Mouse (Mus musculus) kidney, adult 2 months (tissue): ENCODE results near the gene Zdhhc11.

Source experiments
- CTCF ChIP-seq: fragments of 200-500 bp; conservative IDR thresholded peaks from 2 replicates; pipeline ENCODE4 v1.5.1; 2011; ENCODE audit warnings: low read depth, mild to moderate bottlenecking, control low read depth, low read length, moderate library complexity, mixed read lengths; ENCODE audit not compliant: insufficient read depth, insufficient read length
- POLR2A ChIP-seq: fragments of 200-500 bp; IDR thresholded peaks from one replicate; pipeline ENCODE4 v1.6.1; 2011; ENCODE audit warnings: low read depth, low read length, control low read depth

GRCm38 (mm10) chr13:74030691-74031090, 67.0 kb downstream of the Zdhhc11 start:
- TF ChIP-seq CTCF = no peak
- TF ChIP-seq POLR2A = no peak
